Mouse (Mus musculus): ENCODE measurements around the gene Bphl. TPM values are rescaled to one million over a fixed set of nuclear protein-coding genes. Genes with fewer than 3 reads are reported as not detected.
"Not testable (repeated sequence)": the region's sequence is repeated elsewhere in the genome, so short reads cannot be mapped to it uniquely, and the experiment has no call there.

Gene Bphl
- polyA plus RNA-seq, 1 experiment from 2014 or later: 32.3 TPM

GRCm38 (mm10) chr13:34078500-34079280 is 41.3 kb downstream of the Bphl start:
- 40% methylated on average over 16 of the region's 16 CpGs for WGBS
- Histone ChIP-seq H3K27me3 (replicated peaks; ENCODE audit: low read depth, poor library complexity, severe bottlenecking) (peaks cover 25% of the 10 kb centered on the region), H3K4me3 (peak overlapping the region; percentile 74), H3K9me3 (no peaks in the 10 kb centered on the region), H3K4me1 (peaks cover 28% of the 10 kb centered on the region), H3K36me3 (replicated peaks) (peaks cover 12% of the 10 kb centered on the region), H3K27ac (replicated peaks) (peak overlapping the region; percentile 80)
- no peak for DNase-seq (ENCODE audit: low spot score)

DNA sequence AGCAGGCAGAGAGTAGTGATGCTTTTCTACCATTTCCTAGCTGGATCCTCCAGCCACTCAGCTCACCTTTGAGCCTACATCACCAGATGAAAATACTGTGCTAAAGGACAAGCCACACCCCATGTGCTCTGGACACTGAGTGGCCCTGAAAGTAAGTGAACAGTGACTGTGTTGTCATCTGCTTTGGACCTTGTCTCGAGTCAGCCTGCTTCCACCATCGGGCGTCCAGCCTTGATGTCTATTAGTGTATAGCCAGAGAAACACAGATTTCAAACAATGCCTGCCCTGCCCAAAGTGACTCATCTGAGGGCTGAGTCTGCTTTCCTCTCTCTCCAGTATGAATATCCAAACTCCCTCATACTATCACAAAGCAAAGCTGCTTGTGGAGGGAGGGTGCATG is 42.4 kb downstream of the Bphl start:
- Histone ChIP-seq H3K27ac (replicated peaks) (no peak overlapping the region), H3K4me3 (no peak overlapping the region), H3K4me1 (peaks cover 28% of the 10 kb centered on the region), H3K36me3 (replicated peaks) (peaks cover 10% of the 10 kb centered on the region), H3K27me3 (replicated peaks; ENCODE audit: low read depth, poor library complexity, severe bottlenecking) (peaks cover 25% of the 10 kb centered on the region), H3K9me3 (no peaks in the 10 kb centered on the region)
- DNase-seq (ENCODE audit: low spot score): no peak
- WGBS: 93% methylated on average over 3 of the region's 3 CpGs

DNA sequence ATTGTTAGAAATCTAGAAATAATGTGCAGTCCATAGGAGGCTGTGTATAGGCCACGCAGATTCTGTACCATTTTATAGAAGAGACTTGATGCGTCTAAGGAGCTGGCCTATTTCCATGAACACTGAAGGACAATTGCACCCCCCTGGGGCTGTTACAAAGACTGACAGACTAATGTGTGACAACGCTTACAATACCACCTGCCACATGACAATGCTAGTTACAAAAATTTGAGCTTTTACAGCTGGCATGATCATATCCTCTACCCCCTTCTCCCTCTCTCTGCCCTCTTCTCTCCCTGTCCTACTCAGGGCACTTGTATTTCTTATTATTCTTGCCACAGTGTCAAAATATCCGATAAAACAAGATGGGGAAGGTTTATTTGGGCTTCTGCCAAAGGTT is 44.5 kb downstream of the Bphl start:
- Histone ChIP-seq H3K27ac (replicated peaks) (no peak overlapping the region), H3K36me3 (replicated peaks) (no peaks in the 10 kb centered on the region), H3K9me3 (no peaks in the 10 kb centered on the region), H3K4me1 (peaks cover 17% of the 10 kb centered on the region), H3K27me3 (replicated peaks; ENCODE audit: low read depth, poor library complexity, severe bottlenecking) (peaks cover 25% of the 10 kb centered on the region), H3K4me3 (no peak overlapping the region)
- no peak for DNase-seq (ENCODE audit: low spot score)
- WGBS: 85% methylated on average over 4 of the region's 4 CpGs

DNA sequence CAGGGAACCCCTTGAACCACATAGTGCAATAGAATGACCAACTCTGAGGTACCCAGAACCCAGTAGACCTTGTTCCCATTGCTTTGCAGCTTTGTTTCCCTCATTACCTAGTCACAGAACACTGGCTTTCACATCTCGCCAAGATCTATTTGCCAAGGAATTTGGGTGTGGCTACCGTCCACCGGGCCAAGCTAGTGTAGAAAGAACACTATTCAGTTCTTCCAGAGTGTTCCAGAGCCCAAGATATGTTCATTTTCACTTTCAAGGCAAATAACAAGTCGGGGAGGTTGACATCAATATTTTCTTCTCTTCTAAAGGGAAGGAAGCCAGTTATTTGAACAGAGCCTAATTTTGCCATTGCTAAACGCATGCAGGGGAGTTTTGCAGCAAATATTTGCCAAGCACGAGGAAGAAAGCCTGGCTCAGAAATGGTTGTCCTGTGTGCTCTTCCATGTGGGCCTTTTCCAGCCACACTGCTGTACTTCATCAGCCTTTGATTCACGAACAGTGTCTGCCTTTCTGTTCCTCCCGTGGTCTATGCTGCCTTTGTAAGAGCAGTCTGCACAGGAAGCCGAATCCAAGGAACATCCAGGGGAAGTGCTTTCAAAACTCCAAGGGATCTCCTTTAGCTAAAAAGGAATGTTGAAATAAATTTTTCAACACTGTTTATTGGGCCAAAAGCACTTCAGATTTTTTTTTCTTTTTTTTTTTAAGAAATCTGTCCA is 46.8 kb downstream of the Bphl start:
- DNase-seq (ENCODE audit: low spot score): no peak
- no peaks in the 10 kb centered on the region for H3K36me3 ChIP-seq (replicated peaks)
- no peak overlapping the region for H3K4me3 ChIP-seq
- no peaks in the 10 kb centered on the region for H3K9me3 ChIP-seq
- peaks cover 12% of the 10 kb centered on the region for H3K27me3 ChIP-seq (replicated peaks; ENCODE audit: low read depth, poor library complexity, severe bottlenecking)
- H3K27ac ChIP-seq (replicated peaks): no peak overlapping the region
- H3K4me1 ChIP-seq: peaks cover 24% of the 10 kb centered on the region
- WGBS: 74% methylated on average over 9 of the region's 9 CpGs

DNA sequence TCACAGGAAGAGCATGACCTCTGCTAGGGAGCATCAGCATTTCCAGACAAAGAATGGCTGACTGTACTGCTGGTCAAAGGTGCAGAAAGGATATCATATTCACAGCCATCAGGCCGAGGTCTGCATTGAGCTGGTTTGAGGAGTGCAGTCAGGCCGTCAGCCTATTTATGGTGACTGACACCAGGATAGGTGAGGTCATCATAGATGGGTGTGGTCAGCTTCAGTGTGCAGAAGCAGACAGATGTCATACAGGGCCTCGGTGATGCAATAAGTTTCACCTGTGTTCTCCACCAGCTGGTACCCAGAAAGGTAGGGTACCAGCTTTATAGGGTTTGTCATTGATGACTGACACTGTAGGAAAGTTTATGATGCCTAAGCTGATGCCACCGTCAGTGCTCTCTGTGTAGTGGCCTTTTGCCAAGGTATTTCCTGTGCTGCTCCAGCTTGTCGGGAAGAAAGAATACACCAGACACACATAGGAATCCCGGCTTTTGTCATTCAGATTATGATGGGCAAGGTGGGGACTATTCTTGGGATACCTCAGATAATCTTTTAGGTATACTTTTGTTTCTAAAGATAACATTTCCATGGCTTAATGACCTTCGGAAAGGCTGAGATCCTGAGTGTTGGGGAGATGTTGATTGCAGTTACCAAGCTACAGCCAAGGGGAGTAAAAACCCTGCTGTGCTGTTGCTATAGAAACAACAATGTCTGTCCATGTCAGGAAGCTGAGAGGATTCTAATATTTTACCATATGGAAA is 49.8 kb downstream of the Bphl start:
- Histone ChIP-seq H3K36me3 (replicated peaks) (no peaks in the 10 kb centered on the region), H3K9me3 (no peaks in the 10 kb centered on the region), H3K4me3 (no peak overlapping the region), H3K27ac (replicated peaks) (no peak overlapping the region), H3K4me1 (peaks cover 27% of the 10 kb centered on the region), H3K27me3 (replicated peaks; ENCODE audit: low read depth, poor library complexity, severe bottlenecking) (no peaks in the 10 kb centered on the region)
- WGBS: 68% methylated on average over 7 of the region's 7 CpGs
- no peak for DNase-seq (ENCODE audit: low spot score)

DNA sequence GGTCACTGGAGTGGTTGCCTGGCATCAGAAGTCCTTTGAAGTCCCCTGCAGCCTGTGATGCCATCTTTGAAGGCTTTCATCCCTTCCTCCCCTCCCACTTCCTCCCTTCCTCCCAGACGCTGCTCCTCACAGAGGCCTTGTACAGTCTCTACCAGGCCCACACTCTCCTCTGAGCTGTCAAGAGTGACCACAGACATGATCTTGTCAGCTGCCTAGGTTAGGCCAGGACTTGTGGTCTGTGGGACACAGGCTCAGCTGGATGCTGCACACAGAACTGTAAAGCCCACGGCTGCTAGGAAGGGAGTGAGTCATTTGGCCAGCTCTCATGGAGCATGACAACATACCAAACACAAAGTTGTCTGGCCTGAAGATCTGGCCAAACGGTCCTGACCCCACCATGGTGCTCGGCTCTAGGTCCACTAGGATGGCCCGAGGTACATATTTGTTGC is 50.8 kb downstream of the Bphl start:
- Histone ChIP-seq H3K27ac (replicated peaks) (peak overlapping the region; percentile 35; the same call in 1 of the 2 replicates), H3K4me1 (peaks cover 27% of the 10 kb centered on the region)
- DNase-seq (ENCODE audit: low spot score); H3K27me3 ChIP-seq (replicated peaks; ENCODE audit: low read depth, poor library complexity, severe bottlenecking); H3K9me3 ChIP-seq; H3K36me3 ChIP-seq (replicated peaks); H3K4me3 ChIP-seq: not testable (repeated sequence)
- 72% methylated on average over 5 of the region's 5 CpGs for WGBS

- WGBS: 60% methylated on average over 7 of the region's 7 CpGs
Measured at GRCm38 (mm10) chr13:34088871-34089288, 51.5 kb downstream of the Bphl start.

DNA sequence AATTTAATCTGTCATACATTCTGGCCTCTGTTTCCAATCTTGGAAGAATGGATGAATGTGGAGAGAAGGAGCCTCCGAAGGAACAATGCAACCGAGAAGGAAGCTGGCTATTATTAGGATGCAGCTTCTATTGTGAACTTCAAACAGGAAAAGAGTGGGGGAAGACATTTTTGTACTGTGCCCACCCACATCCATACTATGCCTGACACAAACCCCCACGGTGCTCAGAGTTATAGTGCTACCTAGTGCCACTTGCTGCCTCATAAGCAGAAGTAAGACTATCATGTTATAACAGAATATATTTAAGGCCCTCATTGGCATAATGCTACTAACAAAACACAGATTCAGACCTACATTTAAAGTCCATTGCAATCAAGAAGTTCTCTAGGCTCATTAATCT is 52.0 kb downstream of the Bphl start:
- Histone ChIP-seq H3K27me3 (replicated peaks; ENCODE audit: low read depth, poor library complexity, severe bottlenecking) (no peaks in the 10 kb centered on the region), H3K36me3 (replicated peaks) (no peaks in the 10 kb centered on the region), H3K4me1 (peaks cover 27% of the 10 kb centered on the region), H3K27ac (replicated peaks) (no peak overlapping the region), H3K4me3 (no peak overlapping the region), H3K9me3 (no peaks in the 10 kb centered on the region)
- no peak for DNase-seq (ENCODE audit: low spot score)
- 71% methylated on average over 3 of the region's 3 CpGs for WGBS

More at GRCm38 (mm10) chr13:34088871-34089288, 51.5 kb downstream of the Bphl start:
- Histone ChIP-seq H3K27me3 (replicated peaks; ENCODE audit: low read depth, poor library complexity, severe bottlenecking) (no peaks in the 10 kb centered on the region), H3K36me3 (replicated peaks) (no peaks in the 10 kb centered on the region), H3K27ac (replicated peaks) (peak overlapping the region; percentile 37; the same call in 1 of the 2 replicates), H3K9me3 (no peaks in the 10 kb centered on the region), H3K4me3 (no peak overlapping the region), H3K4me1 (peaks cover 27% of the 10 kb centered on the region)
- peak; percentile 48 for DNase-seq (ENCODE audit: low spot score)

DNA sequence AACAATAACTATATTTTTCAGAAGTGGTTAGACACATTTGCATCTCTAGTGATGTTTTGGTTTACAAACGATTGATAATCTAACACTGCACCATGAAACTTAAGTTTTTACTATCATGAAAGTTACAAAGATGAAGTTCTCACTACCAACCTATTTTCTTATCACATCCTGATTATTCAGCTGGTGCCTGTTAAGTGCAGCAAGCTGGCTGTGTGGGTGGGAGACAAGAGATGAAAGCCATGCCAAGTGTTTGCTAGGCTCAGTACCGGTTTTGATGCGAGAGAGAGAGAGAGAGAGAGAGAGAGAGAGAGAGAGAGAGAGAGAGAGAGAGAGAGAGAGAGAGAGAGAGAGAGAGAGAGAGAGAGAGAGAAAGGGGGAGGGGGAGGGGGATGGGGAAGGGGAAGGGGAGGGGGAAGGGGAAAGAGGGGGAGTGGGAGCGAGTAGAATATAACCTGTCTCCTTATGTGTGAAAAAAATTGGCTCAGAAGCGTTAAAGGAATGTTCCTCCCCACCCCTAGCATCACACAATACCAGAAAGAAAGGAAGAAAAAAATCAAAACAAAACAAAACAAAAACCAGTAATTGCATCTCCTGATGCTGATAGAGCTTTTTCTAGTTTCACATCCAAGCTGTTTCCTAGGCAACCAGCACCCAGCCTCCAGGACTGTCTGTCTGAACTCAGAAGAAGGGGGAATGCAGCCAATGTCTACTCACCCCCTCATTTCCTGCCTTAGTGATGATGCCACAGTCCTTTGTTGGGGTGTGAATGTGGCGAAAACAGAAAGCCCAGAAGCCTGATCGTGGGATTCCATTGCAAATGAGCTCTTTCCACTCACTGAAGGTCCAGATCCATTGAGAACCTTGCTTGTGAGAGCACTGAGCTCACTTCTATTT is 58.4 kb downstream of the Bphl start:
- peaks cover 17% of the 10 kb centered on the region for H3K4me1 ChIP-seq
- H3K4me3 ChIP-seq: no peak overlapping the region
- no peaks in the 10 kb centered on the region for H3K27me3 ChIP-seq (replicated peaks; ENCODE audit: low read depth, poor library complexity, severe bottlenecking)
- peak overlapping the region; percentile 25; the same call in 1 of the 2 replicates for H3K27ac ChIP-seq (replicated peaks)
- 49% methylated on average over 7 of the region's 7 CpGs for WGBS
- no peaks in the 10 kb centered on the region for H3K36me3 ChIP-seq (replicated peaks)
- no peaks in the 10 kb centered on the region for H3K9me3 ChIP-seq
- no peak for DNase-seq (ENCODE audit: low spot score)

DNA sequence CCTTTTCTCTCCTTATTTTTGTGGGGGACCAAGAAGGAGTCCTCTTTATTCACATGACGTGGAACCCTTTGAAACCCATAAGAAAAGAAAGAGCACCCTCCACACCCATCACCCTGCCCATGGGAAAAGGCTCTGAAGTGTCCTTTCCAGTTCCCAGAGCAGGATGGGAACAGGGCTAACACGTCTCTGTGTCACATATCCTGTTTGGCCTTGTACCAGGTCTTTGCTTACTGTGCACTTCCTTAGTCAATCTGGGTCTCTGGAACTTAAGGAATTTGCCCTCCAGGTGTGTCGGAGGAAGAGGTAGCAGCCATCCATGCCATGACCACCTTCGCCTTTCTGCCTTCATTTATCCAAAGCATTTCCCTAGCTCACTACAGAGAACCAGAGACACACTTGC is 59.1 kb downstream of the Bphl start:
- Histone ChIP-seq H3K36me3 (replicated peaks) (no peaks in the 10 kb centered on the region), H3K27ac (replicated peaks) (peak overlapping the region; percentile 25; the same call in 1 of the 2 replicates), H3K4me1 (peaks cover 17% of the 10 kb centered on the region), H3K9me3 (no peaks in the 10 kb centered on the region), H3K27me3 (replicated peaks; ENCODE audit: low read depth, poor library complexity, severe bottlenecking) (no peaks in the 10 kb centered on the region), H3K4me3 (no peak overlapping the region)
- WGBS: 57% methylated on average over 4 of the region's 4 CpGs
- DNase-seq (ENCODE audit: low spot score): no peak

DNA sequence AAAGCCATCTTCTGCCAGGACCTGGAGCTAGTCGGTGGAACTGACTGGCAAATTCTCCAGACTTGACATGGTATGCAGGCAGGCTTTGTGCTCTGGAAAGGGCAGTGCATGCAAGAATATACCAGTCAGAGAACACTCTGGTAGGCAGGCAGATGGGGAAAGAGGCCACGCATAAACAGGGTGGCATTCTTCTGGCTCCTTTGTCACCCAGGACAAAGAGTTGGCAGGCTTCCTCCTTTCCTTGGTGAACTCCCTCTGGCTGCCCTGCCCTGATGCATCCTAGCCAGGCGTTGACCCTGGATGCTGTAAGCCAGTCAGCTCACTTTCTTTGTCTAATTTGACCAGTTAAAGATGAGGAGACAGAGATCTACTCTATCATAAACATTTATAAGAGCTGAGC is 59.7 kb downstream of the Bphl start:
- Histone ChIP-seq H3K9me3 (no peaks in the 10 kb centered on the region), H3K4me3 (no peak overlapping the region), H3K27ac (replicated peaks) (0 out of 2 replicates have a peak overlapping the region, but pooled peaks have one; percentile 35), H3K36me3 (replicated peaks) (no peaks in the 10 kb centered on the region), H3K27me3 (replicated peaks; ENCODE audit: low read depth, poor library complexity, severe bottlenecking) (no peaks in the 10 kb centered on the region), H3K4me1 (peaks cover 17% of the 10 kb centered on the region)
- DNase-seq (ENCODE audit: low spot score): no peak
- 89% methylated on average over 3 of the region's 3 CpGs for WGBS
